Mouse (Mus musculus): ENCODE measurements around the gene Edem3.

DNA sequence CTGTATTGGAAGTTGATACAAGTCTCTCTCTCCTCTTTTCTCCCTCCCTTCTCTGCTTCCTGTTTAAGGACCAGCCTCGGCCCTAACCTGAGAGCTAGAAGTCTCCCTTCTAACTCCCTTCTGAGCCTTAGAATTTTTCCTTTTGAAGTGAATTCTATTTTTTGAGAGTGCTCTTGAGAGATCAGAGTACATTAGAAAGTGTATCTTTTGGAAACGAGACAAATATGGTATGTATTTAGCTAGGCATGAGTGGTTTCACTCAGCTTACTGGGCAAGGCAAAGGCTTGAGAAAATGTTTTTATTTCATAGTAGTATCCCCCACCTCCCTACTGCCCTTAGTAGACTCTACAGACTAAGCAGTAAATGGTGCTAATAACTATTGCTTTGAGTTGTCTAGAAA, 3.8 kb downstream of the Edem3 start:
- TF ChIP-seq CTCF (IDR thresholded peaks at IDR 0.05; ENCODE audit: insufficient read depth, low read depth, low read length) (no peak), POLR2A (IDR thresholded peaks at IDR 0.05; ENCODE audit: insufficient read depth, low read depth, low read length) (no peak)

Data from olfactory bulb, adult 2 months (tissue).